Mouse (Mus musculus) liver, adult 2 months (tissue): ENCODE measurements at regions not wholly inside any gene's neighbourhood (a gene's known extent, or its start where the extent isn't known, plus 50 kb on each side); places are given as distances from the start of the nearest gene placed in this dataset.

Experiments
- DNase-seq: peaks from one replicate; pipeline ENCODE4 v3.0.0-alpha.2; 2011; ENCODE audit warnings: low read depth, low spot score; ENCODE audit errors: extremely low read depth
- H3K27ac ChIP-seq: fragments of 200-500 bp; replicated peaks from 2 replicates; pipeline ENCODE4 v1.5.1; 2012; ENCODE audit warnings: low read depth, mild to moderate bottlenecking, control low read depth, inconsistent platforms, low read length; ENCODE audit not compliant: insufficient read depth
- H3K27me3 ChIP-seq: fragments of 200-500 bp; 2 replicates; pipeline ENCODE4 v1.6.1; 2012; ENCODE audit warnings: mild to moderate bottlenecking, moderate library complexity, low read length, inconsistent platforms; ENCODE audit not compliant: control insufficient read depth, insufficient read depth
- H3K36me3 ChIP-seq: fragments of 200-500 bp; 2 replicates; pipeline ENCODE4 v1.6.1; 2012; ENCODE audit warnings: low read length, inconsistent platforms; ENCODE audit not compliant: control insufficient read depth, insufficient read depth
- H3K4me1 ChIP-seq: fragments of 200-500 bp; 2 replicates; pipeline ENCODE4 v1.6.1; 2011; ENCODE audit warnings: low read length; ENCODE audit not compliant: control insufficient read depth, insufficient read depth
- H3K4me3 ChIP-seq: fragments of 200-500 bp; 2 replicates; pipeline ENCODE4 v1.5.1; 2011; ENCODE audit warnings: low read depth, mild to moderate bottlenecking, control low read depth, low read length, moderate library complexity; ENCODE audit not compliant: insufficient read depth
- H3K79me2 ChIP-seq: fragments of 200-500 bp; 2 replicates; pipeline ENCODE4 v1.6.1; 2012; ENCODE audit warnings: inconsistent platforms, mild to moderate bottlenecking, low read length, moderate library complexity; ENCODE audit not compliant: control insufficient read depth, insufficient read depth
- H3K9ac ChIP-seq: fragments of 200-500 bp; 2 replicates; pipeline ENCODE4 v1.6.1; 2012; ENCODE audit warnings: low read depth, mild to moderate bottlenecking, control low read depth, inconsistent platforms, low read length
- CTCF ChIP-seq: fragments of 200-500 bp; IDR thresholded peaks from 2 replicates; pipeline ENCODE4 v1.5.1; 2011; ENCODE audit warnings: low read depth, low read length, control low read depth
- POLR2A ChIP-seq: fragments of 200-500 bp; IDR thresholded peaks from 2 replicates; pipeline ENCODE4 v1.6.1; 2011; ENCODE audit warnings: low read length, control low read depth; ENCODE audit not compliant: insufficient read depth; ENCODE audit errors: extremely low read depth
- WGBS: fragments of 180-500 bp; shearing (Covaris S2); methylation state at CpG from one replicate; pipeline ENCODE4 v1.1.7; 2018; 5-methylcytosine and 5-hydroxymethylcytosine counted together

- no peak overlapping the region for H3K4me3 ChIP-seq
- H3K27me3 ChIP-seq = no peaks in the 10 kb centered on the region
- no peak for DNase-seq
- no peaks in the 10 kb centered on the region for H3K36me3 ChIP-seq
- 92% methylated on average over 3 of the region's 3 CpGs for WGBS
- H3K9ac ChIP-seq = no peak overlapping the region
- H3K4me1 ChIP-seq = no peaks in the 10 kb centered on the region
- no peaks in the 10 kb centered on the region for H3K79me2 ChIP-seq
- TF ChIP-seq POLR2A = no peak
- no peak for TF ChIP-seq CTCF
- no peak overlapping the region for H3K27ac ChIP-seq
Measured at GRCm38 (mm10) chr5:119597530-119597929, 72.9 kb upstream of the Tbx3 start.

- Histone ChIP-seq H3K79me2 (no peaks in the 10 kb centered on the region), H3K36me3 (no peaks in the 10 kb centered on the region), H3K9ac (no peak overlapping the region), H3K4me3 (no peak overlapping the region), H3K27me3 (no peaks in the 10 kb centered on the region), H3K27ac (no peak overlapping the region), H3K4me1 (no peaks in the 10 kb centered on the region)
- TF ChIP-seq CTCF (no peak), POLR2A (no peak)
- DNase-seq = no peak
- 86% methylated on average over 10 of the region's 10 CpGs for WGBS
Measured at GRCm38 (mm10) chr5:119598166-119598565, 72.3 kb upstream of the Tbx3 start.

DNA sequence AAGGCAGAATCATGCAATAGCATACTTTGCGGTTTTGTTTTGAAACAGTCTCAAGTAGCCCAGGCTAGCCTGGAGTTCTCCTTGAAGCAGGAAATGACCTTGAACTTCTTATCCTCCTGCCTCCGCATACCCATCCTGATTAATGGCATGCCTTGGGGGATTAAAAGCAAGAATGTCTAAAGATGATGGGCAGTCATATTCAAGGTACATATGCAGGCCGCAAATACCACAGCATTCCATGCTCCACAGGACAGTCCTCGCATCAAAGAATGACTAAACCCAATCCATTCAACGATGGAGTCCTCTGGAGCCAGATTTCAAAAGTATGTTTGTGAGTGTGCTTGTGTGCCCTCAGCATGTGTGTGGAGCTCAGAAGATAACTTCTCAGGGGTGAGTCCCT lies 69.1 kb upstream of the Tbx3 start:
- Histone ChIP-seq H3K4me3 (no peak overlapping the region), H3K4me1 (no peaks in the 10 kb centered on the region), H3K36me3 (no peaks in the 10 kb centered on the region), H3K27ac (no peak overlapping the region), H3K27me3 (no peaks in the 10 kb centered on the region), H3K9ac (no peak overlapping the region), H3K79me2 (no peaks in the 10 kb centered on the region)
- TF ChIP-seq CTCF (no peak), POLR2A (no peak)
- 94% methylated on average over 5 of the region's 5 CpGs for WGBS
- DNase-seq = no peak

DNA sequence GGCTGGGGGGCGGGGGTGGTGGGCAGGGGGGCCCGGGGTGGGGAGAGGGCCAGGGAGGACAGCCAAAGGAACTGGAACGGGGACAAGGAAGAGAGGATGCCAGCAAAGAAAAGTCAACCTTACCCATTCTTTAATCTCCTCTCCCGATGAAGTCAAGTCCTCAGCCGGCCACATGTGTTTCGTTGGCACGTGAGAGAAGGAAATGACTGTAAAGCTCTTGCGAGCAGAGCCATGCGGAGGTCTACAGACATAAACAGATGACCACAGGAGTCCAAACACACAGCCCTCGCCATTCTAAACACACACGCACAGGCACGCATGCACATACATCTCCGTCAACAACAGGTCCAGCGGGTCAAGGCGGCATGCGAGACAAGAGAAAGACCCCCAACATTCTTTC lies 68.5 kb upstream of the Tbx3 start:
- no peaks in the 10 kb centered on the region for H3K27me3 ChIP-seq
- H3K79me2 ChIP-seq = no peaks in the 10 kb centered on the region
- H3K27ac ChIP-seq = no peak overlapping the region
- no peak for DNase-seq
- no peaks in the 10 kb centered on the region for H3K4me1 ChIP-seq
- H3K36me3 ChIP-seq = no peaks in the 10 kb centered on the region
- H3K4me3 ChIP-seq = no peak overlapping the region
- WGBS = 86% methylated on average over 16 of the region's 16 CpGs
- TF ChIP-seq POLR2A = no peak
- TF ChIP-seq CTCF = no peak
- H3K9ac ChIP-seq = no peak overlapping the region

GRCm38 (mm10) chr5:119605444-119605843 lies 65.0 kb upstream of the Tbx3 start:
- DNase-seq = no peak
- Histone ChIP-seq H3K36me3 (no peaks in the 10 kb centered on the region), H3K27me3 (no peaks in the 10 kb centered on the region), H3K79me2 (no peaks in the 10 kb centered on the region), H3K27ac (no peak overlapping the region), H3K4me1 (no peaks in the 10 kb centered on the region), H3K9ac (no peak overlapping the region), H3K4me3 (no peak overlapping the region)
- no peak for TF ChIP-seq POLR2A
- no peak for TF ChIP-seq CTCF
- 87% methylated on average over 7 of the region's 7 CpGs for WGBS

DNA sequence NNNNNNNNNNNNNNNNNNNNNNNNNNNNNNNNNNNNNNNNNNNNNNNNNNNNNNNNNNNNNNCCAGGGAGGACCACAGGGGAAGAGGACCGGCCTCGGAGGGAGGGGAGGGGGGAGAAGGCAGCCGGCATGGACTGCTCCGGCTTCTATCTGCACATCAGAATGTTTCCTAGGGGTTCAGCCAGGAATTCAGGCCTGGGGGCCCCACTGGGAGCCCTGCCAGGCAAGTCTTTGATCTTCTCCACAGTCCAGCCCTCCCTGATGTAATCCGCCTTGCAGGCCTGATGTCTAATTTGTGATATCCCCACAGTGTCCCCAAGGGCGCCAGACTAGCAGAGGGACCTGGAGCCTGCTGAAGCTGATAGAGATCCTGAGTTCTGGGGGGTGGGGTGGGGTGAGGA lies 57.1 kb upstream of the Tbx3 start:
- Histone ChIP-seq H3K4me1 (no peaks in the 10 kb centered on the region), H3K27ac (no peak overlapping the region), H3K36me3 (no peaks in the 10 kb centered on the region), H3K4me3 (no peak overlapping the region), H3K9ac (no peak overlapping the region), H3K27me3 (no peaks in the 10 kb centered on the region), H3K79me2 (no peaks in the 10 kb centered on the region)
- 79% methylated on average over 6 of the region's 6 CpGs for WGBS
- DNase-seq = no peak
- TF ChIP-seq POLR2A (no peak), CTCF (no peak)
